Mouse (Mus musculus): ENCODE data around the gene Fam117a. TPM values are rescaled to one million over a fixed set of nuclear protein-coding genes. Genes with fewer than 3 reads are reported as not detected.

Fam117a gene
- polyA plus RNA-seq, 1 experiment = 111 TPM

DNA sequence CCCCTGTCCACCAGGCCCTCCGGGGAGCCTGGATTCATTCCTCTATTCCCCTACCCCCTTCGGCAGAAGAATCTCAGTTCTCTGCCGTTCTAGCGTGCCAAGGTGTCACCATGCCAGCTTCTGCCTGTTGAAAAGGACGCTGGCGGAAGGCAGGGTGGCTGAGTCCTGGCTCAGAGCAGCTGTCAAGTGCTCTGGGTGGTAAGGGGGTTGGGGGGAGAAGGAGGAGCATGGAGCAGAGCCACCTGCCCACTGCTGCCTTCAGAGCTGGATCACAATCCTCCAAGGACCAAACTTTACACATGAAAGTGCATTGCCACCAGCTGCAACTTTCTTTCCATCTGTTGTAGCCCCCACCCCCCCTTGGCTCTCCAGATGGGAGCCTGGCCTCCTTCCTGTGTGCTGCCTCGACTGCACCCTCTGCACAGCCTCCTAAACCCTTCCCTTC is 55.4 kb downstream of the Fam117a start:
- no peak for TF ChIP-seq GATA1 (IDR thresholded peaks at IDR 0.05; ENCODE audit: low read length)

DNA sequence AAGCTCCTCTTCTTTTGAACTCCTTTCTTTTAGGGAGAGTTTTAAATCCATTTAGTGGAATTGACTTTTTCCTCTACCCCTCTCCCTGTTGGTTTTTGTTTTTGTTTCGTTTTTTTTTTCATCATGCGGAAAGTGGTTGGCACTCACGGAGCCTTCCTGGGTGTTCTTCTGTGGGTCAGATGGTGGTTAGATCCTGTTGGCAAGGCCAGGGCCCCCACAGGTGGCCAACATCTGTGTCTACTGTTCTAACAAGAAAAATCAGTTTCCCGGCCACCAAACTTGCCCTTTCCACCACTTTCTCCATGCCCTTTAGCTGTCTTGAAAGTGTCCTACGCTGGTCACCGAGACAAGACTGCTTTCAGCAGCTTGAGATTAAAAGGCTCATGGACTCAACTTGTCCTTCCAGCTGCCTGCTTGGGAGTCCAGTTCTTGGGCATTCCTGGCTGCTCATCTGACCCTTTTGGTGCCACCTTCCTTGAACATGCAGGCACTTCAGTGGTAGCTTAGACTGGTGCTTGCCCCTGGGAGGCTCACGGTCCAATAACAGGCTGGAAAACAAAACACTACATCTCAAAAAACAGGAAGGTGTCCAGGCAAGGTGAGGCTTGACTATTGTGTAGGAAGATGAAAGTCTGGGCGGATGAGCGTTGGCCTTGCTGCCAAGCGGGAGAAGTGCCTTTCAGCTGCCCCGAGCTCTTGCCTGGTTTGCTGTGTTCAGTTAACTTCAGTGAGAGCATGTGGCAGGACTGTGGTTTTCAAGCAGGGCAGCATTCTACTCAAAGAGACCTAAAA is 56.1 kb downstream of the Fam117a start:
- TF ChIP-seq GATA1 (IDR thresholded peaks at IDR 0.05; ENCODE audit: low read length) = no peak

DNA sequence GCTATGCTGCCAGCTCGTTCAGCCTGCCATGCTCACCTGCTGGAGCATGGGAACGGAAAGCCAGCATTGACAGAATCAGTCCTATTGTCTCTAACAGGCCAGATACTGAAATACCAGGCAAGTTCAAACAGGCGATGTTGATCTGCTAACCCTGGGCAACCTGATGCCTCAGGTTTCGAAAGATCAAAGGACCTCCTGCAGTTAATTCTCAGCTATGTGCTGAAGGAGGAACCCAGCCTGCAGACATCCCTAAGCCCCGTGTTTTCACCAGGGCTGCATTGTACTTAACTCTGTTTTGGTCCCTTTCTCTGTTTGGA is 56.6 kb downstream of the Fam117a start:
- TF ChIP-seq GATA1 (IDR thresholded peaks at IDR 0.05; ENCODE audit: low read length) = no peak

DNA sequence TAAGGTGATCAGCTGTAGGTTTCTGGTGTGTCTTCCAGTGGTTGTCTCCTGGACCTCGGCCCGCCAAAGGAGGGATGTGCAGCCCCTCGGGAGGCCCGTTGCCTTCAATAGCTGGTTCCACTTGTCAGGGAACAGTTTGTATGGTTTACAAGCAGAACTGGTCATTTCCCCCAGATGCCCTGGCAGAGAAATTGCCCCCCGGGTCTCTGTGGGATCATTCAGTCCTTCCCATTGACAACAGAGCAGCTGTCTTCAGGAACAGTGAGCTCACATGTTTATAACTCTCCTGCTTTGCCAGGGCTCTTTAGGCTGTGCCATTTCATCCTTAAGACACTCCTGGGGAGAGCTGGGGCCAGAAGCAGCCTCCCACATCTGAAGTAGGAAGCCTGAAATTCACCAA is 57.3 kb downstream of the Fam117a start:
- TF ChIP-seq GATA1 (IDR thresholded peaks at IDR 0.05; ENCODE audit: low read length) = no peak

DNA sequence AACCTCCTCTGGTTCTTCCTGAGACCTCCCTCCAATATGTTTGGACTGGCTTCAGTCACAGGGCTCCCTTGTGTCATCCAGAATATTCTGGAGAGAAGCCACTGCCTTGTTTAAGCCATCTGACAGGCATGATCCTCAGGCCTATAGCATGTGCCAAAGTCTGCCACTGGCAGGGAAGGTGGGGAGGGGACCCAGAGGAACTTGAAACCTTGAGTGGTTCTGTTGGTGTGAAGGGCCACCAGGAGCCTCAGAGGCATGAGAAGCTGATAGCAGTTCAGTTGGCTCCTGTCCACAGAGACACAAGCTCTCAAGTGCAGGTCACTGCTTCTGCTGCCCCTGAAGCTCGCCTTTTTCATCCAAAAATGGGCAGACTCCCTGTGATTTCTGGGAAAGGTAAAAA is 59.7 kb downstream of the Fam117a start:
- no peak for TF ChIP-seq GATA1 (IDR thresholded peaks at IDR 0.05; ENCODE audit: low read length)

DNA sequence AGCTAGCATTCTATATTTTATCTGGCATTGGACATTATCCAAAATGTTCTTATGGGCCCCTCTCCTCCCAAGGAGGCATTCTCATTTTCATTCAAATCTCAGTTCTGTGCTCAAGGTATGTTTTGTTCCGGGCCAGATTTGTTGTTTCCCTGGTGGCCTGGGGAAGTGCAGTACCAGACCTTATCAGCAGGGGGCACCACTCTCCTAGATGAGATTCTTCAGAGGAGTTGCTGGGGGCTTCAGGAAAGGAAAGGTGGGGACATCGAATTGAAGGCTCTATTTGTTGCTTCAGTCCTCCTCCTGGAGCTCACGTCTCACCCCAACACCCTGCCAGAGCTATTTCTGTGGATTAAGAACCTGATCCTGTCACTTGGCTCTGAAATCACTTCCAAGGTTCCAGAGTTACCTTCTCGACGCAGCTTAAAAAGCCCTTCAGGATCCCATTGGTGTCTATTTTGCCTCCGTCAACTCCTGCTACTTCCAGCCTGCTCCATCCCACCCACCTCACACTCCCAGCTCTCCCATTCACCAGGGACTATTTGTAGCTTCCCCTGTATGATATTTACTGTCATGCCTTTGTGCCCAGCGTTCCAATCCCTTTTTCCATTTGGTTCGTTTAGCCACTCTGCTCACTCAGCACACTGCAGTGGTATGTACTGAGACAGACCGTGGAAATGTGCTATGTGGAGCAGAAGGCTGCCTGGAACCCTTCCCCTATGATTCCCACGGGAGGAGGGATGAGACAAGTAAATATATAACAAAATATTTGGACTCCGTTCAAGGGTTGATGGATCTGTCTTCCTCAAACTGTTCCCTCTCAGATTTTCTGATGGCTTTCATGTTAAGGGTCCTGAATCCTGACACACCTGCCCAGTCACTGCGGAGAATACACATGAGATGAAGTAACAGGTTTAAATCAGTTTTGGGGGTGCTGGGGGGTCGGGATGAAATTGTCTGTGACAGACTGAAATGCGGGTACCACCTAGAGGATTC is 61.3 kb downstream of the Fam117a start:
- TF ChIP-seq GATA1 (IDR thresholded peaks at IDR 0.05; ENCODE audit: low read length) = no peak

DNA sequence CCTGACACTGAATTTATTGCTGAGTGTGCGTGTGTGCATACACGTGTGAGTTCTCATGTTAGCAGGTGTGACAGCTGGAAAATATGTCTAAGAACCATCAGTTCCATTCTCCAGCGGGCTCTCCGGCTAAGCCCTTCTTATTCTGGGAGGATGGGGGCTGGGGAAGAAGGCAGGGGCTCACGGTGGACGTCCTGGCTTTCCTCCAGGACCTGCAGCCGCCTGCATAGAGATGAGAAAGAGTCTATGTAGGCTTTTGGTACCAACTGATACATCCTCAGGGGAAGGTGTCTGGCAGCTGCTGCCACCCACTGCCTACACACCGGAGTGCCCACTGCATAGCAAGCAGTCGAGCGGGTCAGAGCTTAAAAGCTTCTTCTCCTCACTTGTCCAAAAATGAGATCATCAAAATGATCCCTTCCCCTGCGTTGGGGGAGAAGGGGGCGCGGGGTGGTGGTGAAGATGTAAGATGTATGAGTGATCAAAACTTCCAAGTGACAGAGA is 62.8 kb downstream of the Fam117a start:
- no peak for TF ChIP-seq GATA1 (IDR thresholded peaks at IDR 0.05; ENCODE audit: low read length)

DNA sequence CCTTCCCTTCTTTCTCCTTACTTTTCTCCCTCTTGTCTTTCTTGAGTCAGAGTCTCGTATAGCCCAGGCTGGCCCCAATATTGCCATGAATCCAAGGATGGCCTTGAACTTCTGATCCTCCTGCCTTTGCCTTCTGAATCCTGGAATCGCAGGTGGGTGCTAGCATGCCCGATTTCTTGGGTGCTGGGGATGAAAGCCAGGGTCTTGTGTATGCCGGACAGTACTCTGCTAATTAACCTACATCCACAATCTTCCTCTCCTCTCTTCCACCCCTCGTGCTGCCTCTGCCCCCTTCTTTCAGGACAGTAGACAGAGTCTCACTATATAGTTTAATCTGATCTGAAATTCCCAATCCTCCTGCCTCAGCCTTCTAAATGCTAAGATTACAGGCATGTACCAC is 64.8 kb downstream of the Fam117a start:
- TF ChIP-seq GATA1 (IDR thresholded peaks at IDR 0.05; ENCODE audit: low read length) = no peak

DNA sequence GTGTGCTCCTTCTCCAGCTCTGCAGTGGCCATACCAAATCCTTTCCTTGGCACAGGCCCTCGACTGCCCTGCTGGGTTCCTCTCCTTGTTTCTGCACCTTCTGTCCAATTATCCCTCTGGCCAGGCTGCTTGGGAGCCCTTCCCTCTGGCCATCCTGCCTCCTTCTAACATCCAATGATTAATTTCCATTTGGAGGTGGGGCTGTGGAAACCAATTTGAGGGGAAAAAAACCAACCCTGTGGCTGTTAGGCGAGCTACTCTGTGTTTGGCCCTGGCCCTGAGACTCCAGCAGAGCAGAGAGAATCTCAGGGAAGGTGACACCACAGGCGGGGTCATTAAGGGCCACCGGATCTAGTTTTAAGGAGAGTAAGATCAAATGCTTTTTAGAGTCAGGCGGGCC is 65.4 kb downstream of the Fam117a start:
- TF ChIP-seq GATA1 (IDR thresholded peaks at IDR 0.05; ENCODE audit: low read length) = no peak

DNA sequence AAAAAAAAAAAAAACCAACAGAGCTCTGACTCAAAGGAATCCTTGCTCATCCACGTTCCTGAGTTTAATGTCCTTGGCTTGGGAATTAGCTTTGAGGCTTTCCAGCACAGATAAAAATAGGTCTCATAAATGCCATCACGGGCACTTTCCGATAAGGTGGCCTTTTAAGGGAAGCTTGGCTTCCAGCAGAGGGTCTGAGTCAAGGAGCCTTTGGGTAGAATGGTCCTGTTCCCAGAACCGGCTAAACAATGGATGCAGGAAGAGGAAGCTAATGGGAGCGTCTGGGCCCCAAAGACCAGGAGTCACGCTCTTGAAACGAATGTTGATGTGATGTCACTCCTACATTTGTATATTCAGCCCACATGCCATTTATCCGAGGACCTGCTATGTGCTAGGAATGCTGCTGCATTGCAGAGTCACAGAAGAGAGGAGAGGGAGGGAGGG is 65.9 kb downstream of the Fam117a start:
- TF ChIP-seq GATA1 (IDR thresholded peaks at IDR 0.05; ENCODE audit: low read length) = no peak

DNA sequence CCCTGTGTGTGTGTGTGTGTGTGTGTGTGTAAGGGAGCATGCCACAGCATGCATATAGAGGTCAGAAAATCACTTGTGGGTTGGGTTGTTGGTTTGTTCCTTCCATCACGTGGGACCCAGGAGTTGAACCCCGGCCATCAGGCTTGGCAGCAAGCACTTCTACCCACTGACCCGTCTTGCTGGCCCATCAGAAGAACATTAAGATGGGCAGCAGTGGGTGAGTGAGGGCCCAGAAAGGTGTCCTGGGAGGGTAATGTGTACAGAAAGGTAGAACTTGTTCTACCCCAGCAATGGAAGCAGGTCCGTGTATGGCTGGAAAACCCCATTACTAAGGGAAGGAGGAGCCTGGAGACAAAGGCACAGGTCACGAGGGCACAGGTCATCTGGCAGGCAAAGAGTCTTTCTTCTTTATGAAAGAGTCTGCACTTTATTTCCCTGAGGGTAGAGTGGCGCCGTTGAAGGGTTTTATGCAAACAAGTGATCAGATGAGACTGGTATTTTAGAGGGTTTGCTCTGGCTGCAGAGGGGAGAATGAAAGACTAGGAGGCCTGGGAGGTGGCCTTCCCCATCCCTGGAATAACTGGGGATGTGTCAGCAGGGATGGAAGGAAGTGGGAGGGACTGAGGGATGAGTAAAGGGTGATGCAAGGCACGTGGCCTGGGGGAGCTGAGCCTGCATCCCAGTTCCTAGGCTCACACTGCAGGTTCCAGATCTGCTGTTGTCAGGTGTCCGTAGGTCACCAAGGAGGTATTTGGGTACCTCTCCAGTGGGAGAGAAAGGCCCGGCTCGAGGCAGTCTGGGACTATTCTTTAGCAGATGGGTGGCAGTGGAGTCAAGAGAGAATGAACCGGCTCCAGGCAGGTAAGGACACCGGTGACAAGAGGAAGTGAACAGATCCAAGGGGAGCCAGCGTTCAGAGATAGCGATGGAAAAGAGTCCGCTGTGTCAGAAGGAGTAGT is 66.8 kb downstream of the Fam117a start:
- no peak for TF ChIP-seq GATA1 (IDR thresholded peaks at IDR 0.05; ENCODE audit: low read length)

DNA sequence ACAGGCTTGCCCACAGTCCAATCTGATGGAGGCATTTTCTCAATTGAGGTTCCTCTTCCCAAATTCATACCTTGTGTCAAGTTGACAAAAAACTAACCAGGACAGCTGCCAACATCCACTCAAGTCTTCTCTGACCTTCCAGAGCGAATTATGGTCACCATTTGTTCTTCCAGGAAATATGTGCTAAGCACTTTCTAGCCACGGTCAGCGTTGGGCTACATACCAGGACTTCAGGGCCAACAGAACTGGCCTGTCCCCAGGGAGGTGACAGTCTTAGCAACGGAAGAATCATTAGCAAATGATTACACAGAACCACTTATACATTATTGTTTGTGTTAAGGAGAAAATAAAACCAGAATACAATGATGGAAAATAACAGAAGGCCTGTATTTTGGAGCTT is 69.0 kb downstream of the Fam117a start:
- no peak for TF ChIP-seq GATA1 (IDR thresholded peaks at IDR 0.05; ENCODE audit: low read length)

DNA sequence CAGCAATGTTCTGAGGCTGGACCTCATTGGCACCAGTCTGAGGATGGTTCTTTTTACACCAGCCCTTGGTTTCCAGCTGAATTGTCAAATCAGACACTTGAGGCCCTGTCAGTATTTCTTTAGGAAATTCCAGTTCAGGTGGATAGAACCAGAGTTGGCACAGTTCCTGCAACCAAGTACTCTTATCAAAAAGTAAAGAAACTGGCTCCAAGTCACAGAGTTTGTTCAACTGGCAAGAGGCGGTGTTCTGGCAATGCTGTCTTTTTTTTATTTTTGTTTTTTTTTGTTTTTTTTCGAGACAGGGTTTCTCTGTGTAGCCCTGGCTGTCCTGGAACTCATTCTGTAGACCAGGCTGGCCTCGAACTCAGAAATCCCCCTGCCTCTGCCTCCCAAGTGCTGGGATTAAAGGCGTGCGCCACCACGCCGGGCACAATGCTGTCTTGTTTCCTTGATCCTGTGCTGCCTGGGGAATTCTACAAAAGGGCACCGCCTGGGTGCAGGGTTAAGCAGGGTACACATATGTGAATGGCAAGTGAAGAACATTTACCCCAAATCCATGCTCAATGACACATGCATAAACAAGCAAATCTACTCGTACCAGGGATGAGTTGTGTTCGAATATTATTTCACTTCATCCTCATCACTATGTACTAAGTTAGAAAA is 72.8 kb downstream of the Fam117a start:
- no peak for TF ChIP-seq GATA1 (IDR thresholded peaks at IDR 0.05; ENCODE audit: low read length)

DNA sequence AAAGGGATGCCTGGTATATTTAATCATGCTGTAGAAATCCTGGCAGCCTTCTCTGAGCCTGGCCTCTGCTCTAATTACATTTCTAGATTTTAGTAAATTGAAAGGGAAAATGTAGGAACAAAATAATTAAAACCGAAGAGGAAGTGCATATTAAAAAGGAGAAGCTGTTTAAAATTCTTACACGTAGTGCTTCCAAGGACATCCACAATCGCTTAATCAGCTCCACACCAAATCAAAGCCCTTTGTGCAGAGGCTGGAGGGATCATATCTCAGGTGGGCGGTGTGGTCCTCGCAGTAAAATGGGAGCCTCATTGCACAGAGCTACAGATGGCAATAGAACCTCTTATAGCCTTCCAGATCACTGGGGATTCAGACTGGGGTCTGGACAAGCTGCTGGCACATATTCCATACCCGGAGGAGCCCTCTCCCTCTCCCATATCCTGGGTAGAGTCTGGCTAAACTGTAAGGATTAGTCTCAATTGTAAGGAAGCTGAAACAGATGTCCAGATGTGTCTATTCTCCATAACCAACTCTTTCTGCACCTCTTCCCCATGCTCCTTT is 74.7 kb downstream of the Fam117a start:
- no peak for TF ChIP-seq GATA1 (IDR thresholded peaks at IDR 0.05; ENCODE audit: low read length)

All from G1E-ER4 (cell line).